Mouse (Mus musculus) mesoderm, embryonic 11.5 days (tissue): ENCODE measurements at regions not wholly inside any gene's neighbourhood (a gene's known extent, or its start where the extent isn't known, plus 50 kb on each side); places are given as distances from the start of the nearest gene placed in this dataset.

Source experiments
- DNase-seq: peaks from one replicate; pipeline ENCODE4 v3.0.0-alpha.2; 2012; ENCODE audit warnings: low read depth, low spot score

DNA sequence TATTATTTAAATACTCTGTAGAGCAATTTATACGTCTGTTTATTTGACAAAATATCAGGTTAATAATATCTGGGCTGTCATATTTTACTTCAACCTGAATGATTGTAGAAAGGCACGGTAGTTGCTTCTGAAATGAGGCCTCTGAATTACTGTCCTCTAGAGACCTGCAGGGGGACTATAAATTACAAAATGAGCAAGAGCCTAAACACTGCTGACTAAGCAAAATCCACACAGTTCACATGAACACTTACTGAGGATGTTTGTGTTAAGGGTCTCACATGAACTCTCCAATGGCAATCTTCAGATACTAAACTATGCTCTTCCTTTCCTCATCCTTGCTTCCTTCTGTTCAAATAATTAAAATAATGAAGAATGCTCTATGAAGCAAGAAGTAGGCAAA is 1120.7 kb downstream of the Amy2a5 start:
- peak; percentile 50 for DNase-seq

DNA sequence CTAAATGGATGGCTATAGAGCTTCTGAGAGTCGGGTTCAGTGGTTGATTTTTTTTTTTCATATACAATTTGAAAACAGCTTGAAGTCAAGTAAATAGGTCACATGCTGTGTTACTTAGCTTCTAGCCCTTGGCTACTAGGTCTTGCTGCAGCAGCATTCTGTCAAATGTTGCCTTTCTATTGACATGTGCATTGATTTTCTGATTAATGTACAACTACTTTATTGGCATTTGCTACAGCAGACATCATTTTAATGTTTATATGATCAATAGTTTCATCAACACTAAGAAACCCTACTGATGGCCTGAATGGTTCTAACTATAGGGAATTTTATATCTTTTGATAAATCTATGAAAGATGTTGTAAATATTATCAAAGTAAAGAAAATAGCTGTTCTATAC is 1137.0 kb downstream of the Amy2a5 start:
- no peak for DNase-seq

- no peak for DNase-seq
Observed at GRCm38 (mm10) chr3:112100606-112101005, 1158.0 kb downstream of the Amy2a5 start.

DNA sequence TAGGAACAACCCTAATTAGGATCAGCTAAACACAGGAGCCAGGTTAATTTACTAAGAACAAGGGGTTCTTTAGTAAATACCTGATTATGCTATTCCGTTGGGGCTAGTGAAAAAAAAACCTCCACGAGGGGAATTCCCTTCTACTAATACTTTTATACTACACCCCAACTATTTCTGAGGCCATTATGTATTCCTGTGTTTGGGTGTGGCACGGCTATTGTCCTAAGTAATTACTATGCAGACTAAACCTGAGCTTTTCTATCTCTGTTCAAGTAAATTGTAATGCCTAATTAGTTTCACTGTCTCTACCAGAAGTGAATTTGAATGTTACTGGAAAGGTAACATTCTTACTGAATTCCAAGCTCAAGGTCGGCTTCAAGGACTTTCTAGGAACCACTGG is 1170.1 kb downstream of the Amy2a5 start:
- no peak for DNase-seq
